Mouse (Mus musculus) R1 (cell line): ENCODE measurements at regions not wholly inside any gene's neighbourhood (a gene's known extent, or its start where the extent isn't known, plus 50 kb on each side); places are given as distances from the start of the nearest gene placed in this dataset.

Experiments used
- DNase-seq: peaks from one replicate; pipeline ENCODE4 v3.0.0-alpha.2; 2018; ENCODE audit warnings: low read depth, low spot score

- no peak for DNase-seq
Measured at GRCm38 (mm10) chr17:41990804-41991203, 324.9 kb upstream of the Ptchd4 start.

GRCm38 (mm10) chr17:42008415-42008814 lies 307.3 kb upstream of the Ptchd4 start:
- no peak for DNase-seq

- no peak for DNase-seq
Measured at GRCm38 (mm10) chr17:42024295-42024694, 291.5 kb upstream of the Ptchd4 start.

- peak; percentile 3 for DNase-seq
Measured at GRCm38 (mm10) chr17:42027253-42027652, 288.5 kb upstream of the Ptchd4 start.

- DNase-seq = no peak
Measured at GRCm38 (mm10) chr17:42029452-42029851, 286.3 kb upstream of the Ptchd4 start.

GRCm38 (mm10) chr17:42037089-42037488 lies 278.7 kb upstream of the Ptchd4 start:
- DNase-seq = peak; percentile 38

- no peak for DNase-seq
Measured at GRCm38 (mm10) chr17:42049779-42050515, 265.8 kb upstream of the Ptchd4 start.

GRCm38 (mm10) chr17:42090764-42091452 lies 224.8 kb upstream of the Ptchd4 start:
- DNase-seq = no peak

GRCm38 (mm10) chr17:42113684-42114083 lies 202.1 kb upstream of the Ptchd4 start:
- DNase-seq = no peak

- DNase-seq = no peak
Measured at GRCm38 (mm10) chr17:42120759-42121158, 195.0 kb upstream of the Ptchd4 start.

- DNase-seq = no peak
Measured at GRCm38 (mm10) chr17:42126488-42127237, 189.1 kb upstream of the Ptchd4 start.

- no peak for DNase-seq
Measured at GRCm38 (mm10) chr17:42169391-42170018, 146.2 kb upstream of the Ptchd4 start.

GRCm38 (mm10) chr17:42188531-42188930 lies 127.2 kb upstream of the Ptchd4 start:
- no peak for DNase-seq

GRCm38 (mm10) chr17:42190206-42190902 lies 125.4 kb upstream of the Ptchd4 start:
- peak; percentile 11 for DNase-seq
